Mouse (Mus musculus) inflammation-experienced regulatory T-cells, adult 16 weeks (primary cell): Measurements from ENCODE around the gene Smim20. TPM values are rescaled to one million over a fixed set of nuclear protein-coding genes. Genes with fewer than 3 reads are reported as not detected.

Experiments
- polyA plus RNA-seq: library from polyadenylated mRNA; unstranded; fragments of 100-300 nt; shearing (Covaris generic); gene quantifications from one replicate; pipeline ENCODE4 v1.2.1, GENCODE M21; 2017

The Smim20 gene
- 95.6 TPM for polyA plus RNA-seq

GRCm38 (mm10) chr5:53266931-53267853, at the start of gene Smim20:
TSS of gene Smim20 (plus strand) at chr5:53267083.

Other genes starting within 250 kb of the Smim20 start
- not detected for gene Slc34a2, start 229.0 kb upstream of the Smim20 start, polyA plus RNA-seq
- not detected for gene Sel1l3, start 53.2 kb upstream of the Smim20 start, polyA plus RNA-seq
- gene Rbpj, start 199.1 kb downstream of the Smim20 start, polyA plus RNA-seq: 39.1 TPM